Mouse (Mus musculus): ENCODE data around the gene 1700025G04Rik. TPM values are rescaled to one million over a fixed set of nuclear protein-coding genes. Genes with fewer than 3 reads are reported as not detected.

1700025G04Rik gene
- total and polyA plus RNA-seq, 2 experiments from 2014 or later = 25.5 to 43.2 TPM

GRCm38 (mm10) chr1:151944457-151945223 is 145.3 kb downstream of the 1700025G04Rik start:
- 22% methylated on average over 10 of the region's 10 CpGs for WGBS
- Histone ChIP-seq H3K4me2 (ENCODE audit: low read depth) (no peak overlapping the region), H3K9me3 (ENCODE audit: low read length) (no peaks in the 10 kb centered on the region), H3K4me1 (ENCODE audit: insufficient read depth) (peaks cover 11% of the 10 kb centered on the region), H3K27ac (ENCODE audit: low read depth, low read length) (peak overlapping the region; percentile 30; the same call in 1 of the 2 replicates), H3K9ac (no peak overlapping the region), H3K4me3 (ENCODE audit: low read depth, low read length) (no peak overlapping the region), H3K36me3 (ENCODE audit: insufficient read depth) (no peaks in the 10 kb centered on the region), H3K27me3 (ENCODE audit: insufficient read depth, low read length) (no peaks in the 10 kb centered on the region)
- DNase-seq = no peak
- peak; percentile 58; the same call in 1 of the 2 replicates for ATAC-seq
- TF ChIP-seq CTCF (IDR thresholded peaks at IDR 0.05; ENCODE audit: low read depth) = no peak

GRCm38 (mm10) chr1:151943681-151944237 is 146.2 kb downstream of the 1700025G04Rik start:
- no peak overlapping the region for H3K9ac ChIP-seq
- no peak overlapping the region for H3K4me2 ChIP-seq (ENCODE audit: low read depth)
- peak; percentile 38; the same call in 1 of the 2 replicates for ATAC-seq
- H3K27me3 ChIP-seq (ENCODE audit: insufficient read depth, low read length) = no peaks in the 10 kb centered on the region
- no peaks in the 10 kb centered on the region for H3K9me3 ChIP-seq (ENCODE audit: low read length)
- no peak for TF ChIP-seq CTCF (IDR thresholded peaks at IDR 0.05; ENCODE audit: low read depth)
- no peak for DNase-seq
- H3K4me1 ChIP-seq (ENCODE audit: insufficient read depth) = peaks cover 11% of the 10 kb centered on the region
- no peak overlapping the region for H3K4me3 ChIP-seq (ENCODE audit: low read depth, low read length)
- H3K36me3 ChIP-seq (ENCODE audit: insufficient read depth) = no peaks in the 10 kb centered on the region
- H3K27ac ChIP-seq (ENCODE audit: low read depth, low read length) = no peak overlapping the region
- WGBS = 17% methylated on average over 8 of the region's 8 CpGs

GRCm38 (mm10) chr1:151942972-151943654 is 146.8 kb downstream of the 1700025G04Rik start:
- 56% methylated on average over 11 of the region's 11 CpGs for WGBS

GRCm38 (mm10) chr1:151939987-151940386 is 149.9 kb downstream of the 1700025G04Rik start:
- no peaks in the 10 kb centered on the region for H3K27me3 ChIP-seq (ENCODE audit: insufficient read depth, low read length)
- no peak for DNase-seq
- H3K4me3 ChIP-seq (ENCODE audit: low read depth, low read length) = no peak overlapping the region
- H3K27ac ChIP-seq (ENCODE audit: low read depth, low read length) = no peak overlapping the region
- 56% methylated on average over 8 of the region's 8 CpGs for WGBS
- H3K4me2 ChIP-seq (ENCODE audit: low read depth) = no peak overlapping the region
- no peaks in the 10 kb centered on the region for H3K9me3 ChIP-seq (ENCODE audit: low read length)
- no peaks in the 10 kb centered on the region for H3K36me3 ChIP-seq (ENCODE audit: insufficient read depth)
- peaks cover 3% of the 10 kb centered on the region; the same call in 1 of the 2 replicates for H3K4me1 ChIP-seq (ENCODE audit: insufficient read depth)
- no peak for TF ChIP-seq CTCF (IDR thresholded peaks at IDR 0.05; ENCODE audit: low read depth)
- H3K9ac ChIP-seq = no peak overlapping the region
- no peak for ATAC-seq

More at GRCm38 (mm10) chr1:151942972-151943654, 146.8 kb downstream of the 1700025G04Rik start:
- Histone ChIP-seq H3K9me3 (ENCODE audit: low read length) (no peaks in the 10 kb centered on the region), H3K36me3 (ENCODE audit: insufficient read depth) (no peaks in the 10 kb centered on the region), H3K4me1 (ENCODE audit: insufficient read depth) (peaks cover 11% of the 10 kb centered on the region), H3K27ac (ENCODE audit: low read depth, low read length) (no peak overlapping the region), H3K9ac (no peak overlapping the region), H3K4me3 (ENCODE audit: low read depth, low read length) (no peak overlapping the region), H3K27me3 (ENCODE audit: insufficient read depth, low read length) (no peaks in the 10 kb centered on the region), H3K4me2 (ENCODE audit: low read depth) (no peak overlapping the region)
- no peak for DNase-seq
- ATAC-seq = no peak
- no peak for TF ChIP-seq CTCF (IDR thresholded peaks at IDR 0.05; ENCODE audit: low read depth)

DNA sequence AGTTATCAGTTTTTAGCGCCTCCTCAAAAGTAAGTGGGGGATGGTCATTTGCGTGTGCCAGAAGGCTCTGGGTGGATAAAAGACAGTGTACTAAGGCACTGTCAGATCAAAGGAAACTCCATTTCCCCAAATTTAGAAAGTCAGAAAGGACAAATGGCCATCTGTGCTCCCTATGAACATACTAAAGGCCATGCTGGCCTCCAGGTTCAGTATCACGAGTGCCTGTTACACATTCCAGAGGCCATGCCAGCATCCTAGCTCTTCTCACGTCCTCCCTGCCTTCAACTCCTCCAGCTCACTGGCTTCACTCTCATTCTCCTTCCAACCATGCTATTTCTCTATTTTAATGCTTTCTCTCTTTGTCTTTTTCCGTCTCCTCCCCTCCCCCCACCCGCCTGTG is 150.4 kb downstream of the 1700025G04Rik start:
- Histone ChIP-seq H3K4me1 (ENCODE audit: insufficient read depth) (no peaks in the 10 kb centered on the region), H3K9me3 (ENCODE audit: low read length) (no peaks in the 10 kb centered on the region), H3K4me3 (ENCODE audit: low read depth, low read length) (no peak overlapping the region), H3K27me3 (ENCODE audit: insufficient read depth, low read length) (no peaks in the 10 kb centered on the region), H3K27ac (ENCODE audit: low read depth, low read length) (no peak overlapping the region), H3K4me2 (ENCODE audit: low read depth) (no peak overlapping the region), H3K9ac (no peak overlapping the region), H3K36me3 (ENCODE audit: insufficient read depth) (no peaks in the 10 kb centered on the region)
- 55% methylated on average over 6 of the region's 6 CpGs for WGBS
- no peak for TF ChIP-seq CTCF (IDR thresholded peaks at IDR 0.05; ENCODE audit: low read depth)
- DNase-seq (no peak), ATAC-seq (no peak)

DNA sequence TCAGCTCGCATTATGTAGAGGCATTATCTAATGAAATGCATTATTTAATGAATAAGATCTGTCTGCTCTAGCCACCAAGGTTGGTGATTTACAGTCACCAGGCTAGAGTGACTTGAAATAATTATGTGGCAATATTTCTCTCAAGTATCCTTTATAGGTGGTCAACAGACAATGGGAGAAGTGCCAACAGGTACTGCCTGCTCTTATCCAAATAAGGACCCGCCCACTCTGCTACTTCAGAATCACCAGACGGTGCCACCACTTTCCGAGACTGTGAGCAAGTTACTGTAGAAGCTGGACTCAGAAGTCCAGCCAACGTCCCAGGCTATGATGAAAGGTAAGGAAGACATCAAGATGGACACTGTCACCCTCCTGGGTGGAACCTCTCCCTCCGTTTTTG is 156.3 kb downstream of the 1700025G04Rik start:
- no peak for ATAC-seq
- 92% methylated on average over 6 of the region's 6 CpGs for WGBS
- no peak overlapping the region for H3K27ac ChIP-seq (ENCODE audit: low read depth, low read length)
- H3K27me3 ChIP-seq (ENCODE audit: insufficient read depth, low read length) = no peaks in the 10 kb centered on the region
- H3K9me3 ChIP-seq (ENCODE audit: low read length) = no peaks in the 10 kb centered on the region
- H3K4me2 ChIP-seq (ENCODE audit: low read depth) = no peak overlapping the region
- no peaks in the 10 kb centered on the region for H3K4me1 ChIP-seq (ENCODE audit: insufficient read depth)
- H3K36me3 ChIP-seq (ENCODE audit: insufficient read depth) = no peaks in the 10 kb centered on the region
- no peak overlapping the region for H3K4me3 ChIP-seq (ENCODE audit: low read depth, low read length)
- TF ChIP-seq CTCF (IDR thresholded peaks at IDR 0.05; ENCODE audit: low read depth) = no peak
- no peak for DNase-seq
- no peak overlapping the region for H3K9ac ChIP-seq

GRCm38 (mm10) chr1:151926826-151927225 is 163.1 kb downstream of the 1700025G04Rik start:
- no peak for DNase-seq
- 57% methylated on average over 8 of the region's 8 CpGs for WGBS
- no peak; the same call in 1 of the 2 replicates for ATAC-seq
- H3K36me3 ChIP-seq (ENCODE audit: insufficient read depth) = no peaks in the 10 kb centered on the region
- H3K4me3 ChIP-seq (ENCODE audit: low read depth, low read length) = no peak overlapping the region
- H3K27ac ChIP-seq (ENCODE audit: low read depth, low read length) = no peak overlapping the region
- H3K4me2 ChIP-seq (ENCODE audit: low read depth) = no peak overlapping the region
- H3K27me3 ChIP-seq (ENCODE audit: insufficient read depth, low read length) = no peaks in the 10 kb centered on the region
- peaks cover 8% of the 10 kb centered on the region for H3K4me1 ChIP-seq (ENCODE audit: insufficient read depth)
- H3K9ac ChIP-seq = no peak overlapping the region
- H3K9me3 ChIP-seq (ENCODE audit: low read length) = no peaks in the 10 kb centered on the region
- no peak for TF ChIP-seq CTCF (IDR thresholded peaks at IDR 0.05; ENCODE audit: low read depth)
